Mouse (Mus musculus) heart, embryonic 11.5 days (tissue): ENCODE results near the gene Rdx. TPM values are rescaled to one million over a fixed set of nuclear protein-coding genes. Genes with fewer than 3 reads are reported as not detected.

Experiments
- ATAC-seq: fragments of 200-750 bp; cut with Nextera tagmentation; replicated peaks from 2 replicates; pipeline ENCODE4 v1.8.0; 2017; ENCODE audit warnings: moderate library complexity; ENCODE audit not compliant: insufficient number of reproducible peaks, low FRiP score, low TSS enrichment
- H3K27ac ChIP-seq: fragments of 300-500 bp; sonication (generic); 2 replicates; pipeline ENCODE4 v1.5.1; 2014; ENCODE audit warnings: mild to moderate bottlenecking, low read depth, low read length
- H3K27me3 ChIP-seq: fragments of 300-500 bp; sonication (generic); 2 replicates; pipeline ENCODE4 v1.6.1; 2014; ENCODE audit warnings: mild to moderate bottlenecking, low read length, mixed read lengths; ENCODE audit not compliant: control insufficient read depth, insufficient read depth
- H3K36me3 ChIP-seq: fragments of 300-500 bp; sonication (generic); 2 replicates; pipeline ENCODE4 v1.6.1; 2014; ENCODE audit warnings: mild to moderate bottlenecking, low read length, moderate library complexity, mixed read lengths; ENCODE audit not compliant: control insufficient read depth, insufficient read depth
- H3K4me1 ChIP-seq: fragments of 300-500 bp; sonication (generic); 2 replicates; pipeline ENCODE4 v1.6.1; 2014; ENCODE audit warnings: low read length; ENCODE audit not compliant: control insufficient read depth, insufficient read depth
- H3K4me2 ChIP-seq: fragments of 300-500 bp; sonication (generic); 2 replicates; pipeline ENCODE4 v1.6.1; 2014; ENCODE audit warnings: mild to moderate bottlenecking, moderate library complexity
- H3K4me3 ChIP-seq: fragments of 300-500 bp; sonication (generic); 2 replicates; pipeline ENCODE4 v1.5.1; 2014; ENCODE audit warnings: low read depth, low read length
- H3K9ac ChIP-seq: fragments of 300-500 bp; sonication (generic); 2 replicates; pipeline ENCODE4 v1.6.1; 2014; ENCODE audit warnings: mild to moderate bottlenecking, low read depth, low read length, moderate library complexity
- H3K9me3 ChIP-seq: fragments of 300-500 bp; sonication (generic); replicated peaks from 2 replicates; pipeline ENCODE4 v1.6.1; 2016; ENCODE audit warnings: low read length; ENCODE audit not compliant: control insufficient read depth
- WGBS: fragments of 180-500 bp; shearing (Covaris S2); extraction: QIAGEN DNeasy Blood & Tissue Kit; methylation state at CpG from one replicate; pipeline ENCODE4 v1.1.7; 2014; ENCODE audit not compliant: insufficient replicate concordance; 5-methylcytosine and 5-hydroxymethylcytosine counted together
- polyA plus RNA-seq: library from polyadenylated mRNA; unstranded; fragments of >200 nt; fragmentation: Nextera tagmentation; extraction: Ambion mirVana; gene quantifications from 2 replicates; pipeline ENCODE4 v1.2.1, GENCODE M21; 2014

Gene Rdx
- polyA plus RNA-seq: 203 and 213 TPM in 2 replicates

DNA sequence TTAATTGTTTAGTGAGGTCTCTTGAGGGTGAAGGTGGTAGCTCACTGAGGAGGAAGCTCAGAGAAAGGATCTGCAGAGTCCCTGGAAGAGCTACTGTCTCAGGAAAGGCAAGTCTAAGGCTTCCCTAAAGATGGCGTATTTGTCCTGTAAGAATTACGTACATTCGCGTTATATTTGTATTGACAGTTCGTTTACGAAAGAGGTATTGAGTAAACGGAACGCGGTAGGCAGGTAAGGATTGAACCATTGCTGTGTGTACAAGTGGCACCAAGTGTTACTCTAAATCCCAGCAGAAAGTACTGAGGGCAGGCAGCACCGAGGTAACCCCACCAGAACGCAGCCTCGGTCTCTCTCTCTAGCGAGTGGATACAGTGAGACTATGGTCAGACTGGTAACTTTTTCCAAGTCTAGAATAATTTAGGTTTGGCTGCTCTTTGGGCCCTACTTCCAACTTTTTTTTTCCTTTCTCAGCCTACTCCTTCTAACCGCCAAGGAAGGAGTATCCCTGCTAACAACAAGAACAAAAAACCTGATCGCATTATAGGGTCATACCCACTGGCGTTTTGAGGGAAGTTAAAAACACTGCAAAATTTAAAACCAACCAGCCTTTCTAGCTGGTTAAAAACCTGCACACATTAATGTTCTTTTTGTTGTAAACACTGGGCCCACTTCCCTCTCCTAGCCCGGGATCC is at the start of gene Rdx:
Rdx (plus strand) TSS at position 45 of the 692 bp plus-strand sequence.
- no peaks in the 10 kb centered on the region for H3K9me3 ChIP-seq
- 2% methylated on average over 17 of the region's 17 CpGs for WGBS
- H3K27ac ChIP-seq: peak within 1 kb of the TSS; percentile 99
- peaks cover 11% of the 10 kb centered on the region for H3K4me1 ChIP-seq
- H3K36me3 ChIP-seq: no peaks in the 10 kb centered on the region
- no peaks in the 10 kb centered on the region for H3K27me3 ChIP-seq
- no peak for ATAC-seq
- peak within 1 kb of the TSS; percentile 100 for H3K9ac ChIP-seq
- peak within 1 kb of the TSS; percentile 62 for H3K4me2 ChIP-seq
- peak within 1 kb of the TSS; percentile 95 for H3K4me3 ChIP-seq

DNA sequence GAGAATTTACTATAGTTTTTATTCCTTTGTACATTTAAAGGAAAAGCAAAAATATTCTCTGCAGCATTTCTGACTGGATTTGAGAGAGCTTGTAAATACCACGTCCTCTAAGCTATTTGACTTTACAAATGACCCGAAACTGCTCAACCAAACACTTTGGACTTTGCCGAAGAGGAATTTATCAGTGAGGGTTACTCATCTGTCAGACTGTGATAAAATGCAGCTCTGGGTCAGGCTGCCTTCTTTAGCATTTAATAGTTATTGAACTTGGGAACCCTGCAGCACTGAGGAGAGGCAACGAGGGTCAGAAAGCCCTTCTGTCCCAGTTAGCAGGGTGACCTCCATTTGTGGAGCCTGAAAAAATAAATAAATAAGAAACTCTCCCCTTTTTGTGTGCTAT is 43.5 kb upstream of the Rdx start:
- Histone ChIP-seq H3K27me3 (no peaks in the 10 kb centered on the region), H3K4me3 (no peak overlapping the region), H3K27ac (no peak overlapping the region), H3K9me3 (no peaks in the 10 kb centered on the region), H3K9ac (no peak overlapping the region), H3K36me3 (no peaks in the 10 kb centered on the region), H3K4me1 (peaks cover 7% of the 10 kb centered on the region), H3K4me2 (no peak overlapping the region)
- WGBS: 21% methylated on average over 4 of the region's 4 CpGs
- no peak for ATAC-seq

DNA sequence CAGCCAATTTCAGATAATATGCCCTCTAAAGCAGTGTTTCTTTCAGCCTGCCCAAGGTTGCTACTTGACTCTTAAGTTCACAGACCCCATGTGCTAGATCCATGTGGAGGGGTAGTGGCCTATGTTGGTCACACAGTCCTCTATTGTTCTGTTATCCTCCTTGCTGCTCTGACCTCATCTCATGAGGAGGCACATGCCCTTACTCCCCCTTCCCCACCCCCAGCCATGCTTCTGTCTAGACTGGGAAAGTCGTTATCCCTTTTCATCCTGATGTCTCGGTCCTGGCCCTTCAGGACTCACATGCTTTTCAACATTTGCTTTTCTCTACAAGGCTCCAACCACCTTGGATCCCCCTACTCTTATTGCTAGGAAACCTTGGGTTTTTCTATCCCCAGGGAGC is 39.6 kb upstream of the Rdx start:
- WGBS: 43% methylated on average over 2 of the region's 2 CpGs

DNA sequence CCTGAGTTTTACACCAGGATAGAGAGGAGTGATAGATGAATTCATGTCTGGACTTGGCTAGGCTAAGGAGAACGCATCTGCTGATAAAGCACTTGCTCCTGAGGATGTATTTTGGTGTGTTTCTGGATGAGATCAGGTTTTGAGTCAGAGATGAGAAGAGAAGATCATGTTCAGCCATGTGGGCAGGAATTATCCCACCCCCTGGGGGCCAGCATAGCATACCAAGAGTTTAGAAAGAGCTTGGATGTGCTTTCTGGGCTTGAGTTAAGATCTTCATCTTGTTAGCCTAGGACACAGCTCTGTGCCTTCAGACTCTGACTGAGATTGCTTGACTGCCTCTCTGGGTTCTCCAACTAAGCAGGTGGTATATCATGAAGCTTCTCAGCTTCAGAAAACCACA is 38.5 kb upstream of the Rdx start:
- H3K9me3 ChIP-seq: no peaks in the 10 kb centered on the region
- H3K27me3 ChIP-seq: no peaks in the 10 kb centered on the region
- no peak for ATAC-seq
- H3K27ac ChIP-seq: no peak overlapping the region
- no peak overlapping the region for H3K9ac ChIP-seq
- H3K4me3 ChIP-seq: no peak overlapping the region
- no peak overlapping the region for H3K4me2 ChIP-seq
- H3K36me3 ChIP-seq: no peaks in the 10 kb centered on the region
- 67% methylated on average over 1 of the region's 1 CpGs for WGBS
- H3K4me1 ChIP-seq: peaks cover 6% of the 10 kb centered on the region

More for the DNA sequence above, 39.6 kb upstream of the Rdx start:
- Histone ChIP-seq H3K9ac (no peak overlapping the region), H3K9me3 (no peaks in the 10 kb centered on the region), H3K4me1 (peaks cover 7% of the 10 kb centered on the region), H3K27ac (no peak overlapping the region), H3K27me3 (no peaks in the 10 kb centered on the region), H3K36me3 (no peaks in the 10 kb centered on the region), H3K4me3 (no peak overlapping the region), H3K4me2 (no peak overlapping the region)
- no peak for ATAC-seq

DNA sequence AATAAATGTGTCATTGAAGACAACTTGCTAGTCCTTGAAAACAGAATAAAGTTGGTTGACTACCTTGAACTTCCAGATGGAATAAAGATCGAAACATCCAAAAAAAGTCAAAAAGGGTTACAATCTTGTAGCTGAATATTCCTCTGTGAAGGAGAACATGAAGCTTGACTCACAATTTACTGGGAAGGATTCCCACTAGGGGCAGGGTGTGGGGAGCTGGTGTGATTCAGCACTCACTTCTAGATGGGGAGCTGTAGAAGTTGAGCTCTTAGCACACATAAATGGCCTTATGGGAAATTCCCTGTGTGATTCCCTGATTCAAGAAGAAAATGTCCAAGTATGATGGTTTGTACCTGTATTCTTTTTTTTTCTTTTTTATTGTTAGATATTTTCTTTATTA is 34.7 kb upstream of the Rdx start:
- Histone ChIP-seq H3K4me1 (no peaks in the 10 kb centered on the region), H3K4me3 (no peak overlapping the region), H3K27ac (no peak overlapping the region), H3K4me2 (no peak overlapping the region), H3K9me3 (no peaks in the 10 kb centered on the region), H3K36me3 (no peaks in the 10 kb centered on the region), H3K9ac (no peak overlapping the region), H3K27me3 (no peaks in the 10 kb centered on the region)
- no peak for ATAC-seq
- 97% methylated on average over 1 of the region's 1 CpGs for WGBS

DNA sequence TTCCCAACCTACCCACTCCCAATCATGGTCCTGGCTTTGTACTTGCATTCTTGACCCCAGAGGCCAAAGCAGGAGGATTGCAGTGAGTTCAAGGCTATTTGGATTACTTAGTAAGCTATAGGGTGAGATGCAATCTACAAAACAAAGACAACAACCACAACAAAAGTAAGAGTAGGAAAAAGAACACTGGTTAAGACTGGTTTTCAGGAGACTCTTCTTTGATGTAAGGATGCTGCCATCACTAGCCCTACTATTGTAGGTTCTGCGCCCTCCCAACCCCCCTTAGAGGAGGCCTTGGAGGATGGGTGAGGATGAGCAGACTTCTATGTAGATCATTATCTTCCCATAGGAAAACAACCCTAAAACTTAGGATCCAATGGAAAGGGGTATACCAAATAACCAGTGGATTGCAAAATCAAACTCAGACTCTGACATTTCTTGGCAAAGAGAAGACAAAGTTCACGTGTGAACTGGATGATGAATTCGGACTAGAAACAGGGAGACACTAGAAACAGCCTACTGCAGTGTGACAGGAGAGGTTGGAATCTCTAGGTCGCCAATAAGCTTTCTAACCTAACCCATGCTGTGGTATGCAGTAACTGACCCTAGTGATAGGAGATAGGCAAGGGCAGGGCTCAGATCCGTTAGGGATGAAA is 34.1 kb upstream of the Rdx start:
- Histone ChIP-seq H3K9ac (no peak overlapping the region), H3K27me3 (no peaks in the 10 kb centered on the region), H3K4me2 (no peak overlapping the region), H3K36me3 (no peaks in the 10 kb centered on the region), H3K27ac (no peak overlapping the region), H3K9me3 (no peaks in the 10 kb centered on the region), H3K4me1 (no peaks in the 10 kb centered on the region), H3K4me3 (no peak overlapping the region)
- 61% methylated on average over 5 of the region's 5 CpGs for WGBS
- ATAC-seq: no peak

DNA sequence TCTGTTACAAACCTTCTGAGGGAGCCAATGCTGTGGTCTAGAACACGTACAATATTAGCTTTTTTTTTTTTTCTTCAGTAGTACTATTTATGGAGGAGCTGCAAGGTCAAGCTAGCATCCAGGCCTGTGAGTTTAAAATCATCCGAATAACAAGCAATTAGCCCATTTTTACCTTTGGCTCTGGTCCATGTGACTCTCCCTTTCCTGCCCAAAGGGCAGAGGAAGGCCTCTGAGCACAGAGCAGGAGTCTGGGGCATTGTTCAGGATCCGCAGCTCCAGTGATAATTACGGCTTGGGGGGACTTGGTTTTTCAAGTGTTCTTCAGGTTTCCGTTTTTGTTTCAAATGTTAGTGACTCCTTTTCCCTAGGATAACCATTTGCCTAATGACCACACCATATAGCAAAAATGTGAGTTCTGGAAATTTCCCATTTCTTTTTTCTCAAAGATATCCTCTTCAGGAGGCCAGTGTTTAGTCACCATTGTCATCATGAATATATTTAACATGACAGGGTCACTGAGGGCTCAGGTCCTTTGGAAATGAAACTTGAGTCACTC is 33.0 kb upstream of the Rdx start:
- Histone ChIP-seq H3K9me3 (no peaks in the 10 kb centered on the region), H3K27me3 (no peaks in the 10 kb centered on the region), H3K9ac (no peak overlapping the region), H3K27ac (no peak overlapping the region), H3K36me3 (no peaks in the 10 kb centered on the region), H3K4me2 (no peak overlapping the region), H3K4me3 (no peak overlapping the region), H3K4me1 (no peaks in the 10 kb centered on the region)
- ATAC-seq: no peak
- WGBS: 60% methylated on average over 5 of the region's 5 CpGs

DNA sequence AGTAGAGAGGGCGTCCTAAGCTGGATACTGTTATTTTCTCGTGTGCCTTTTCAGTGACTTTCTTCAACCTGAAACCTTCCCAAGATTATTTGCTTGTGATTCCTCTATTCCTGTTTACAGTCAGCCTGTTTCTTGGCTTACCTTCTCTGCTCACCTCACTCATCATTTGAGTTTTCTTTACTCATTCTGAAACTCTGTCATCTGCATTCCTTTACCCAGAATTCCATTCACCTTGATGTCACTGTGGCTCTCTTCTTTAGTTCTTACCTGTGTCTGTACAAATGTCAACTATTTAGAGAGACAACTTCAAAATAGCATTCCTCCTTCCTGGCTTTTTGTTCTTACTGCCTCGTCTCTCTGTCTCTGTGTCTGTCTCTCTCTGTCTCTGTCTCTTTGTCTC is 29.9 kb upstream of the Rdx start:
- 73% methylated on average over 3 of the region's 3 CpGs for WGBS

More for the DNA sequence above, 29.9 kb upstream of the Rdx start:
- Histone ChIP-seq H3K27ac (no peak overlapping the region), H3K36me3 (no peaks in the 10 kb centered on the region), H3K9ac (no peak overlapping the region), H3K4me3 (no peak overlapping the region), H3K27me3 (no peaks in the 10 kb centered on the region), H3K4me2 (no peak overlapping the region), H3K4me1 (no peaks in the 10 kb centered on the region), H3K9me3 (no peaks in the 10 kb centered on the region)
- no peak for ATAC-seq
